Mouse (Mus musculus): ENCODE measurements at regions not wholly inside any gene's neighbourhood (a gene's known extent, or its start where the extent isn't known, plus 50 kb on each side); places are given as distances from the start of the nearest gene placed in this dataset.

DNA sequence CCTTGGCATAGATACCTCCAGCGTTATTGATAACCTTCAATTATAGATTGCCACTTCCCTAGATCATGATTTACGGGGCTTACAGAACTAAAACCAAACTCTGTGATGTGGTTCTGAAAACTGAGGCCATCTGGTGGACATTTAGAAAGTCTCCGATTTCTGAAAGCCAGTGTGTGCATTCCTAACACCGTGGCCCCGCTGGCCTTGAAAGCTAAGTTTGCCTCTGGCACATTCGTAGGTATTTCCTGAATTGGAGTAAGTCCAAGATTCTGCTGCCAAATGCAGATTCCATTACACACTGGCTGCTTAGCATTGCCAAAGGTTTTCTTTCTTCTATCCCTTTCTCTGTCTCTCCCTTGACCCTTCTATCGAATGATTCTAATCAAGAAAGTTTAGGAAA, 55.7 kb upstream of the Tmpo start:
- Histone ChIP-seq H3K9ac (ENCODE audit: low read depth, low read length) (no peak overlapping the region), H3K4me1 (ENCODE audit: control insufficient read depth, insufficient read depth, low read length) (peaks cover 3% of the 10 kb centered on the region; the same call in 1 of the 2 replicates), H3K27ac (replicated peaks; ENCODE audit: insufficient read depth, low read depth, low read length) (no peak overlapping the region), H3K4me3 (ENCODE audit: insufficient read depth, low read depth, low read length) (no peak overlapping the region), H3K27me3 (ENCODE audit: control insufficient read depth, insufficient read depth, low read length) (no peaks in the 10 kb centered on the region), H3K36me3 (ENCODE audit: control insufficient read depth, insufficient read depth, low read length) (no peaks in the 10 kb centered on the region), H3K79me2 (ENCODE audit: control insufficient read depth, insufficient read depth, low read length) (no peaks in the 10 kb centered on the region)
- WGBS, result 5% methylated on average over 7 of the region's 7 CpGs
- peak; percentile 92 for DNase-seq (ENCODE audit: extremely low read depth, low read depth, low spot score)
- TF ChIP-seq POLR2A (IDR thresholded peaks at IDR 0.05; ENCODE audit: extremely low read depth, insufficient read depth, low read length) (no peak), CTCF (IDR thresholded peaks at IDR 0.05; ENCODE audit: low read depth, low read length) (peak; percentile 15; the same call in 1 of the 2 replicates)

DNA sequence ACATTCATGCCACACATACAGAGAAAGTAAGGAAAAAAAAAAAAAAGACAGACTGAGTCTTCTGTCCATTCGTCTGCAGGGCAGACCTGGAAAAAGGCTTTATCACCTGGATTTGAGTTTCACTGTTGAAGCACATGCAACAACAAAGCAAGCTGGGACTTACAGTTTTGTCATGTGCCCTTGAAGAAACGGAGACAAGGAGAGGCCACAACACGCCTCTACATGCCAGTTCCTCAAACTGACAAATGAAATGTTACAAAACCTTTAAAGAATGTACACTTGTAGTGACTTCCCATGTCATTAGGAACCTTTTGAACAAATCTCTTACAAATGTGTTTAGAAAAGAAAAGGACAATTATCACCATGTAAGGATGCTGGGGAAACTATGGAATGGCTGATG, 53.6 kb upstream of the Tmpo start:
- H3K27ac ChIP-seq (replicated peaks; ENCODE audit: insufficient read depth, low read depth, low read length), result no peak overlapping the region
- peaks cover 3% of the 10 kb centered on the region; the same call in 1 of the 2 replicates for H3K4me1 ChIP-seq (ENCODE audit: control insufficient read depth, insufficient read depth, low read length)
- no peak for DNase-seq (ENCODE audit: extremely low read depth, low read depth, low spot score)
- no peak overlapping the region for H3K9ac ChIP-seq (ENCODE audit: low read depth, low read length)
- WGBS, result 84% methylated on average over 3 of the region's 3 CpGs
- no peaks in the 10 kb centered on the region for H3K36me3 ChIP-seq (ENCODE audit: control insufficient read depth, insufficient read depth, low read length)
- no peak for TF ChIP-seq POLR2A (IDR thresholded peaks at IDR 0.05; ENCODE audit: extremely low read depth, insufficient read depth, low read length)
- no peak for TF ChIP-seq CTCF (IDR thresholded peaks at IDR 0.05; ENCODE audit: low read depth, low read length)
- H3K27me3 ChIP-seq (ENCODE audit: control insufficient read depth, insufficient read depth, low read length), result no peaks in the 10 kb centered on the region
- H3K4me3 ChIP-seq (ENCODE audit: insufficient read depth, low read depth, low read length), result no peak overlapping the region
- H3K79me2 ChIP-seq (ENCODE audit: control insufficient read depth, insufficient read depth, low read length), result no peaks in the 10 kb centered on the region

All from liver, adult 2 months (tissue).